Mouse (Mus musculus) erythroblast, embryonic 14.5 days (primary cell): ENCODE results near the gene Gm21887.
"Not testable (repeated sequence)": the region's sequence is repeated elsewhere in the genome, so short reads cannot be mapped to it uniquely, and the experiment has no call there.

Experiments used
- GATA1 ChIP-seq: IDR thresholded peaks from 2 replicates; pipeline ENCODE4 v1.6.1; 2012; ENCODE audit warnings: low read length, inconsistent platforms, mixed read lengths
- TAL1 ChIP-seq: IDR thresholded peaks from 3 replicates; pipeline ENCODE4 v1.6.1; 2012; ENCODE audit warnings: low read length, inconsistent platforms, mixed read lengths

- not testable (repeated sequence) for TF ChIP-seq GATA1, TAL1
These were observed 11.2 kb downstream of the Gm21887 start for GRCm38 (mm10) chrX:170020690-170021050.
